Mouse (Mus musculus): ENCODE data around the gene Brinp1. TPM values are rescaled to one million over a fixed set of nuclear protein-coding genes. Genes with fewer than 3 reads are reported as not detected.

Gene Brinp1
- total RNA-seq (2021) (1 to 10 TPM; 1.4 to 2.0 TPM), polyA plus RNA-seq (2012; rRNA removed) (0.41 and 0.42 TPM in 2 replicates)
- long read RNA-seq, partial matches to known transcripts: 0 of 1 reads
- long read RNA-seq, other reads (novel, unspliced or antisense): 0 of 1 reads

- peak; percentile 24 for DNase-seq
Observed at GRCm38 (mm10) chr4:68954322-68954901, at the start of gene Brinp1. Gene Brinp1, minus strand, starts transcription at chr4:68954397.

DNA sequence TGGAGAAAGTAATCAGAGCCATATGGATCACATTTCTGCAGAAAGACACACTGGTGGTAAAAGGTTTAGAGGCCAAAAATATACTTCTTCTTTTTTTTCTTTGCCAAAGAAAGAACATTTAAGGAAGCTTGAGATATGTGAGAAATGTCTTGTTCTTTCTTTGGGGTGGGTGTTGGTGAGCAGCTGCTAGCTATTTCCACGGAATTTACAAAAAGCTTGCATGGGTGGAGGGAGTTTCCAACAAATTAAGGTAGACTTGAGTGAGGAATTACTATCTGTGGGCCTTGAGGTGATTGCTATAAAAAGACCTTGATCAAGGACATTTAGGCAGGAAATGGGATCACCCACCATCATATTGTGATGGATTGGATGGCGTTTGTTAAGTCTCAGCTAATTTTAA, 3.1 kb upstream of the Brinp1 start:
- DNase-seq: no peak

DNA sequence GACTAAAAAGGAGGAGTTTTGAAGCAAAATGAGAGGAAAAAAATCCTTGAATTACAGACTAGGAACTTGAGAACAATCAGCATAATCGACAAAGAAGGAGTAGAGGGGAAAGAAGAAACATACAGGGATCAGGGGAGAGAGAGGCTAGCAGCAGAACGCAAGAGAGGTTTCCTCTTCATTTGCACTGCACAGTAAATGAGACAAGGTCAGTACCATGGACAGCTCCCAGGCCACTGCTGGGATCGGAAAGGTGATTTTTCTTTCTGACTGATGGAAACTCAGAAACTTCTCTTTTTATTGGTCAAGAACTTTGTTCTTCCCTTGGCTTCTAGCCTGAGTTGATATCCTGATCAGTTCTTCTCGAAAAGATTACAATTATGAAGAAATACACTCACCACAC, 1.4 kb upstream of the Brinp1 start:
- peak; percentile 25 for DNase-seq

- DNase-seq: no peak
Observed at GRCm38 (mm10) chr4:68953667-68954321, 403 bp downstream of the Brinp1 start.

GRCm38 (mm10) chr4:68953131-68953551, 1.1 kb downstream of the Brinp1 start:
- no peak for DNase-seq

GRCm38 (mm10) chr4:68950556-68950955, 3.6 kb downstream of the Brinp1 start:
- no peak for DNase-seq

DNA sequence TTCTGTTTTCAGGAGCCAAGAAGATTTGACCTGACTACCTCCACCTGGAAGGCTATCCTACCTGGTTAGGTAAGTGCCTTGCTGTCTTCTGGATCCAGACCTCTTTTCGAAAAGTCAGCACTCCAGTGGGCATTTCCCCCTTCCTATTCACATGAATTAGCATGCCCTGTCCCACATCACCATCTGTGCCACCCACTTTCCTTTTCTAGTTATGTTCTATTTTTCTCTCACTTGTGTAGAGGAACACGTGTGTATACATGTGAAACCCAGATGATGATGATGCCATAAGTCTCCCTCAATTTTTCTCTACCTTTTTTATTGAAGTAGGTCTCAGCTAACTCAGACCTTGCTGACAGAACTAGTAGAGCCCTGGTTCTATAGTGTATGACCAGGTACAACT, 11.3 kb downstream of the Brinp1 start:
- DNase-seq: no peak

DNA sequence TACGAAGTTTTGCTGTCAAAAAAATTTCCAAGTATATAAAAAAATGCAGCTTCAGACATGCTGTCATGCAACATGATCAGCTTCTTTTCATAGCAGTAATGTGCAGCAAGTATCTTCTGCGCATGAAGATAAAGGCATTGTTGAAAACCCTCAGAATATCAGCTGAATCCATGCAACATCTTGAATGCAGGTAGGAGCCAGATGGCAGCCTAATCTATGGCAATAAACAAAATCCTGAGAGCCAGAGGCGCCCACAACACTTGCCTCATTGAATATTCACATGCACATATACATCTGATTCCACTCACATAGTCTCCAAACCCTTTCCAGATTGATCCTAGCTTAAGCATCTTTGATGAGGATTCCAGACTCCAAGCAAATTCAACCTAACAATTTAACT, 24.2 kb downstream of the Brinp1 start:
- no peak for DNase-seq

DNA sequence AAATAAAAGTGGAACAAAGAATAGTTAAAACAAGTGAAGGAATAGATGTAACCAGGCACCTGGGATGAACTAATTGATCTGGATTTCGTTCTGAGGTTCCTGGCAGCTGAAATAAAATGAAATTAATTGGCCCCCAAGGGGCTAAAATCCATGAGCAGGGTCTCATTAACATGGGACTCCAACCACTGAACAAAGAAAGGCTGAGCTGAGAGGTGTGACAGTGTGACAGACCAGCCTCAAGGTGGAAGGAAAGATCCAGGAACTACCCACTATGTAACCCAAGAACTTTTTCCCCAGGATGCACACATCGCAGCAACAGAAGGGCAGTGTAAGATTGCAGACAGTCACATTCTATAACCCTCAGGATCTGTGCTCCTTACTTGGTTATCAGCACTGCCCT, 28.1 kb downstream of the Brinp1 start:
- no peak for DNase-seq

DNA sequence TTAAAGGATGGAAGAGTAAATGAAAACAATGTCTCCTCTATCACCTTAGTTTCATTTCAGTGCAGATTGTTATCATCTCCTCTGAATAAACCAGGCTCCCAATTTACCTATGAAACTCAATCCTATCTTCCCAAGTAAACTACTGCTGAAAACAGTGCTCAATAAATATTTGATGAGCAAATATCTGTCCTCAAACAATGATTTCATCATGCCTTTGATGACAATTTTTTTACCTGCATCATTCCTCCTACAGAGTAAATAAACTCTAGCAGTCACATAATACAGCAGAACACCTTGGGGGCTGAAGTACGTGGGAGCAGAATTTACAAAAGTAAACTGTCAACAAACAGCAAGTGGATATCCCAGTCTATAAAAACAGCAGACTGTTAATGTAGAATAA, 31.3 kb downstream of the Brinp1 start:
- no peak for DNase-seq

DNA sequence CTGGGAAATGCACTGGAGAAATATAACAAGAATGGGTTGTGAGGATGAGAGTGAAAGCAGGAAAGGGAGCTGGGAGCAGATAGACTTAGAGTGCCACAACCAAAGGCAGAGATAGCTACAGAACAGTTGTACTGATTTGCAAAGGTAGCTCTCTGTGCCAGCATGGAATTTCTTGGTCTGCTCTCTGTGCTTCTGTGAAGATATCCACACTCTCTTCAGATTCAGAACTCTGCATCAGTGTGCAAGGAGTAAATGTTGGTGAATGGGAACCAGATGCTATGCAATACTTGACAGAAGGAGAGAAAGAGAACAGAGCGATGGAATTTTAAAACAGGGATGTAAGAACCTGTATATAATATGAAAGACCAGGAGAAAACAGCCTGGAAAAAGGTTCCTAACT, 31.7 kb downstream of the Brinp1 start:
- DNase-seq: no peak

- no peak for DNase-seq
Observed at GRCm38 (mm10) chr4:68920127-68920526, 34.1 kb downstream of the Brinp1 start.

- no peak for DNase-seq
Observed at GRCm38 (mm10) chr4:68910942-68911341, 43.3 kb downstream of the Brinp1 start.

- no peak for DNase-seq
Observed at GRCm38 (mm10) chr4:68906417-68907210, 47.6 kb downstream of the Brinp1 start.

- no peak for DNase-seq
Observed at GRCm38 (mm10) chr4:68890526-68890925, 63.7 kb downstream of the Brinp1 start.

- DNase-seq: no peak
Observed at GRCm38 (mm10) chr4:68886276-68886675, 67.9 kb downstream of the Brinp1 start.

DNA sequence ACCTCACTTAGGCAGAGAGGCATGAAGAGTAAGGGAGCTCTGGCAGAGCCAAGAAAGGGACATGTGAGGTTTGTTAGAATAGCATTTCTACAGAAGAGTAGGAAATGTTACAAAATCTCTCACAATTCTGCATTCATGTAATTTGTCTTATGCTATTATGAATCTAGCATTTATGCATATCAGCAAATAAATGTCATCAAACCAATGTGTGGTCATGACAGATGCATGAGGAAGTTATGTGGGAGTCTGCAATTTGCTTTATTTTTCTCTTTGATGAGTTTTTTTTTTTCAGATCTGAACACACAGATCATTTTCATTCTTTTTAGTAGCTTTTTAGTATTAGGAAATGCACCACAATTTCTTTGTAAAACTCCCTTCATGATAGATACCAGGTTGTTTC, 82.2 kb downstream of the Brinp1 start:
- no peak for DNase-seq

GRCm38 (mm10) chr4:68865135-68865767, 88.9 kb downstream of the Brinp1 start:
- DNase-seq: no peak

- no peak for DNase-seq
Observed at GRCm38 (mm10) chr4:68864668-68865067, 89.5 kb downstream of the Brinp1 start.

DNA sequence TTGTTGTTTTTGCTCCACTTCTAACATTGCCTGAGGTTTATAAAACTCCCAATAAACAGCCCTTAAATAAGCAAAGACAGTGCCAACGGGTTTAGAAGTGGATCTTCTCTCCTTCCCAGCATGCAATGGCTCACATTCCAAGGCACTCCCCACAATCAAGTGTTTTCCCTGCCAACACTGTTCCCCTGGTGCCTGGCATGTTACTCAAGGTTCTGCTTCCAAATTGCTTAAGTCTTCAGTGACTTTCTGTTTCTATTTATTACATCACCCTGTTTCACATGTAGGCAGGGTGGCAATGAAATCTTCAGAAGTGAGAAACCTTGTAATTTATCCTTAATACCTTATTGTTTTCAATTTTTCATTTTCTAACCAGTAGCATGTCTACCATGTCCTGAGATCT, 97.3 kb downstream of the Brinp1 start:
- DNase-seq: peak; percentile 13

DNA sequence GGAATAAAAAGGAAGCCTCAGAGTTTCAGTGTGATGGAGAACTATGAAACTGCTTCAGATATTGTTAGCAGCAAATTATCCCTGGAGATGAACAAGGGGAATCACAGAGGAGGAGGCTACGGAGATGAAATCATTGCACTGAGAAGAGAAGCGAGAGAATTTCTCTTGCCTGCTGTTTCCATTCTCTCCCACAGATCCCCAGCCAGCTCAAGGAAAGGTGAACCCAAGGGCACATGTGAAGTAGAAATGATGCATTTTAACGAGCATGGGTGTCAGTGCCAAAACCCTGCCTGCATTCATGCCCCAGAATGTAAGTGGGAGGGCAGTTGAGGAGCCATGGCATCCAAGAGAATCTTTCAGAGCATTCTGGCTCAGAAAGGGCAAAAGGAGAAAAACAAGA, 104.5 kb downstream of the Brinp1 start:
- no peak for DNase-seq

DNA sequence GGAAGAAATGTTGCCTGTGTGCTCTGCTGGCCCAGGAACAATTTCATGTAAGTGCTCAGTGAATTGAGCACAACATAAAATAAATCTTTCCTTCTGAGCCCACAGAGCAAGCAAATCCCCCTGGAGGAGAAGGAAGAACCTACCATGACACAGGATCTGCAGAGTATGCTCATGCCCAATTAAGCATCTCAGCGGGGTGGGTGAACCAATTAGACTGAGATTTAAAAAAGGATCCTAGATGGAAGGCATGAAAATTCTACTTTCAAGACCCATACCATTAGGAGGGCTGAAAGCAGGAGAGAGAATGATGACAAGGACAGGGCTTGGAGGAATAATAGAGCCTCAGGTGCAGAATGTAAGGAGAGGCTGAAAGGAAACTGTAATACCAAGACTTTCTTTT, 107.2 kb downstream of the Brinp1 start:
- no peak for DNase-seq

GRCm38 (mm10) chr4:68845964-68846363, 108.2 kb downstream of the Brinp1 start:
- DNase-seq: peak; percentile 13
